Mouse (Mus musculus) embryonic fibroblast, embryonic 13.5 days (primary cell): ENCODE measurements around the gene F12. TPM values are rescaled to one million over a fixed set of nuclear protein-coding genes. Genes with fewer than 3 reads are reported as not detected.
A peak's percentile ranks its signal among the peaks of the same experiment; 100 is the strongest.

ENCODE experiments used
- H3K27ac ChIP-seq: 2 replicates; pipeline ENCODE4 v1.5.1; 2012; ENCODE audit warnings: low read length, control low read depth, inconsistent platforms; ENCODE audit not compliant: insufficient read depth
- H3K4me1 ChIP-seq: 2 replicates; pipeline ENCODE4 v1.6.1; 2011; ENCODE audit warnings: low read length; ENCODE audit not compliant: control insufficient read depth, insufficient read depth
- H3K4me3 ChIP-seq: 2 replicates; pipeline ENCODE4 v1.5.1; 2011; ENCODE audit warnings: mild to moderate bottlenecking, control low read depth, low read length; ENCODE audit not compliant: insufficient read depth
- CTCF ChIP-seq: IDR thresholded peaks from 2 replicates; pipeline ENCODE4 v1.5.1; 2011; ENCODE audit warnings: mild to moderate bottlenecking, control low read depth, low read length, moderate library complexity, borderline replicate concordance; ENCODE audit not compliant: insufficient read depth
- POLR2A ChIP-seq: IDR thresholded peaks from 2 replicates; pipeline ENCODE4 v1.6.1; 2011; ENCODE audit warnings: low read depth, mild to moderate bottlenecking, control low read depth, low read length, moderate library complexity
- polyA plus RNA-seq: library from polyadenylated mRNA; stranded (reverse); fragments of >200 nt; gene quantifications from 2 replicates; pipeline ENCODE4 v1.2.4, GENCODE M21; 2011; ENCODE audit warnings: low read depth; ENCODE audit not compliant: missing spikeins, insufficient read length

F12 gene
- polyA plus RNA-seq, 1 experiment, result not detected

DNA sequence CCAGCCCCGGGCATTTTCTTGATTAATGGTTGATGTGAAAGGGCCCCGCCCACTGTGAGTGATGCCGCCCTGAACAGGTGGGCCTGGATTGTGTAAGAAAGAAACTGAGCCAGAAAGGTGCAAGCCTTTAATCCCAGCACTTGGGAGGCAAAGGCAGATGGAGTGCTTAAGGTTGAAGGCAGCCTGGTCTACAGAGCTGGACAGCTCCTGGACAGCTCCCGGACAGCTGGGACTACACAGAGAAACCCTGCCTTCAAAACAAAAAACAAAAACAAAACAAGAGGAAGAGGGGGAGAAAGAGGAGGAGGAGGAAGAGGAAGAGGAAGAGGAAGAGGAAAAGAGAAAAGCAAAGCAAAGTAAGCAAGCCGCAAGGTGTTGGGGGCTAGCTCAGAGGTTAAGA lies 7.5 kb downstream of the F12 start:
- Histone ChIP-seq H3K27ac (no peak overlapping the region), H3K4me1 (no peaks in the 10 kb centered on the region), H3K4me3 (no peak overlapping the region)
- TF ChIP-seq POLR2A, result no peak
- TF ChIP-seq CTCF, result no peak

- Histone ChIP-seq H3K4me3 (no peak overlapping the region), H3K4me1 (no peaks in the 10 kb centered on the region), H3K27ac (no peak overlapping the region)
- TF ChIP-seq POLR2A (no peak), CTCF (peak; percentile 54)
These were observed 8.6 kb downstream of the F12 start for GRCm38 (mm10) chr13:55418004-55418403.

DNA sequence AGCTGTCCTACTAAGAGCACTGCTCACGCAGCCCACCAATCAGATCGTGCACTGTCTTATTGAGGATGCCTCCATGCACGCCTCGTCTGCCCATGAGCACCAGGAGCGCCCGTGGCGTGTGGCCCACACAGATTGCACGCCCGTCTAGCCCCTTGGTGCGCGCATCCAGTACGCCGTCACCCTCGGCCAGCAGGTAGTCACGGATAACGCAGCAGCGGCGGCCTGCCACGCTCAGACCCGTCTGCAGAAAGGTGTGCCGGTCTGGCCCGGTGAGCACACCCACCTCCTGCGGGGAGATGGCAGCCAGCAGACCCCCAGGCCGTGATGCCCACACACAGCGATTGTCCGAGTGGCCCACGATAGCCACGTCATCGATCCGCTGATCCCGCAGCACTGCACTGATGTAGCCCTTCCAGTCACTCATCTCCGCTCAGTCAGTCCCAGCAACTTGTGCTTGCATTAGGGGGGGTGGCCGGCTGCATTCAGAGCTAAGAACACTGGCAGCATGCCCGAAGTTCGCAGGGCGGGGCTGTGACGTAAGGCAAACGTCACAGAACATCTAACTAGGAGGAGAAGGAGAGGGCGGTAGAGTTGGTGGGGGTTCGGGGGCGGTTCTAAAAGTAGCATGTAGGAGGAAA lies 11.7 kb downstream of the F12 start, which contains the start of gene Pfn3:
TSS of gene Pfn3 (minus strand) at position 490 of the 638 bp plus-strand sequence.
- TF ChIP-seq POLR2A (no peak), CTCF (no peak)
- Histone ChIP-seq H3K4me1 (no peaks in the 10 kb centered on the region), H3K27ac (no peak within 1 kb of the TSS), H3K4me3 (no peak within 1 kb of the TSS)

GRCm38 (mm10) chr13:55413333-55413732 lies 13.3 kb downstream of the F12 start:
- TF ChIP-seq POLR2A (no peak), CTCF (no peak)
- no peaks in the 10 kb centered on the region for H3K4me1 ChIP-seq
- H3K4me3 ChIP-seq, result no peak overlapping the region
- H3K27ac ChIP-seq, result no peak overlapping the region

DNA sequence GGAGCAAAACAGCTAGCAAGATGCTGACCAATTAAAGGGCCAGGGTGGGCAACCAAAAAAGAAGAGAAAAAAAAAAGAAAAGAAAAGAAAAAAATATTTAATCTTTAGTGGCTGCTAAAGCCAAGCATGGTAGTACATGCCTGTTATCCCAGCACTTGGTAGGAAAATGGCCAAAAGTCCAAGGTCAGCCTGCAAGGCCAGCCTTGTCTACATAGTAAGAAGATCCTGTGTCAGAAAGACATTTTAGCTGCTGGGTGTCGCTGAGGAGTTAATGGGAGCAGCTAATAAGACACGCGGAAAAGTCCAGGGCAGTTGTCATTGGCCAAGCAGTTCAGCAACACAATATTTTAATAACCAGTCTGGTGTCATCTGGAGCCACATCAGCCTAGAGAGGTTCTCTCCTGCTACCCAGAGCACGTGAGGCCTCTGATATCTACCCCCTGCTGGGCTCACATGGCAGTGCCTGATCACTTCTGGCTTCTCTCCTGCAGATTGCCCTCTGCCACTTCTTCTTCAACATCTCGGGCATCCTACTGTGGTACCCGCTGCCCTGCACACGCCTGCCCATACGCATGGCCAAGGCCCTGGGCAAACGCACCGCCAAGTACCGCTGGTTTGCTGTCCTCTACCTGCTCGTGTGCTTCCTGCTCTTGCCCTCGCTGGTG lies 13.8 kb downstream of the F12 start:
- Histone ChIP-seq H3K27ac (no peak overlapping the region), H3K4me3 (no peak overlapping the region), H3K4me1 (no peaks in the 10 kb centered on the region)
- no peak for TF ChIP-seq CTCF
- TF ChIP-seq POLR2A, result no peak

DNA sequence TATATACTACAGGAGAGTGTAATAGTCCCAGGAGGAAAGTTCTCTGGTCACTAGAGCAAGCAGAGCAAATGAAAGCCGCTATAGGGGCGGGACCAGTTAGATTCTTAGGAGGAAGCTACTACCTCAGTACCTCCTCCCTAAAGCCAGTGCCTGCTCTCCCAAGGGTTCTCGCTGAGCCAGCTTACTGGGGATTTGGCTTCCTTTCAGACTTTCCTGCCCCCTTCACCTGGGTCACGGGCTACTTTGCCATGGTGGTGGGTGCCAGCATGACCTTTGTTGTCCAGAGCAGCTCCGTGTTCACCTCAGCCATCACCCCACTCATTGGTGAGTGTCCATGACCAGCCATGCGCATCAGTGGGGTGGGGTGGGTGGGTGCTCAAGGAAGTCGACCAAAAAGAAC lies 14.8 kb downstream of the F12 start:
- no peak overlapping the region for H3K4me3 ChIP-seq
- no peak overlapping the region for H3K27ac ChIP-seq
- no peaks in the 10 kb centered on the region for H3K4me1 ChIP-seq
- TF ChIP-seq POLR2A (no peak), CTCF (no peak)

DNA sequence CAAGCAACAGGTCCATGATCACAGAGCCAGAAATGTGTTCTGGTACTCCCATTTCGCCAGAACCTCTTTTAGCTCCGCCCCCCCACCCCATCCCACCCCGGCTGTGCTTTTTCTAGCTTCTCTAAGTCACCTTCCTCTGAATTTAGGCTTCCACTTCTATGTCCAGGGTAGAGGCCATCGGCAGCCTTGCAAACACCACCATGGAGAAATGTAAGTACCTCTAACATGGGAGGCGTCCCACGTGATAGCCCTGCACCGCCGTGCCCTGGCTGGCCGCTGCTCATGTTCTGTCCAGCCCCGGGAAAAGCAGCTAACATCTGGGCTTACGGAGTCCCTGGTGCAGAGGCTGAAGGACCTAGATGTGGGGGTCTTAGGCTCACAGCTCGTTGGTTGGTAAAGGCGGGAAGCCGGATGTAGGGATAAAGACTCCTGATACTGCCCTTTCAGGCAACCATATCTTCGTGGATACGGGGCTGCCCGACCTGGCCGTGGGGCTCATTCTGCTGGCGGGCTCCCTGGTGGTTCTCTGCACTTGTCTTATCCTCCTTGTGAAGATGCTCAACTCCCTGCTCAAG lies 18.0 kb downstream of the F12 start:
- H3K4me1 ChIP-seq, result no peaks in the 10 kb centered on the region
- H3K4me3 ChIP-seq, result no peak overlapping the region
- TF ChIP-seq POLR2A, result no peak
- TF ChIP-seq CTCF, result no peak
- H3K27ac ChIP-seq, result no peak overlapping the region

DNA sequence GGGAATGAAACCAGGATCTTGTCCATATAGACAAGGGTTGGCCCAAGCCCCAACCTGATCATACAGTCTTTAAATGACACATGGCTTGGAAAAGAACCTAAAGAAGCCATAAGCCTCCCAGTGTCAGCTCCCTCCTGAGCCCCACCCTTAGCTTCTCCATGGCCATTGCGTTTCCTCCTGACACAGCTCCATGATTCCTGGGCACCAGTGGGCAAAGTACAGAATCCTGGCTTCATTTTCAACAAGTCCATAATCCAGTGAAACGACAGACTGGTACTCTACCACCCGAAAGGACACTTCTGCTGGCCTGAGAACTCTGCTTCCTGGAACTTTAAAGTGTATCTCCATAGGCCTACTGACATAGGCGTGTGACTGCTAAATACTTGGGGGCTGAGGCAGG lies 19.3 kb downstream of the F12 start:
- Histone ChIP-seq H3K4me1 (no peaks in the 10 kb centered on the region), H3K4me3 (no peak overlapping the region), H3K27ac (no peak overlapping the region)
- no peak for TF ChIP-seq CTCF
- no peak for TF ChIP-seq POLR2A

DNA sequence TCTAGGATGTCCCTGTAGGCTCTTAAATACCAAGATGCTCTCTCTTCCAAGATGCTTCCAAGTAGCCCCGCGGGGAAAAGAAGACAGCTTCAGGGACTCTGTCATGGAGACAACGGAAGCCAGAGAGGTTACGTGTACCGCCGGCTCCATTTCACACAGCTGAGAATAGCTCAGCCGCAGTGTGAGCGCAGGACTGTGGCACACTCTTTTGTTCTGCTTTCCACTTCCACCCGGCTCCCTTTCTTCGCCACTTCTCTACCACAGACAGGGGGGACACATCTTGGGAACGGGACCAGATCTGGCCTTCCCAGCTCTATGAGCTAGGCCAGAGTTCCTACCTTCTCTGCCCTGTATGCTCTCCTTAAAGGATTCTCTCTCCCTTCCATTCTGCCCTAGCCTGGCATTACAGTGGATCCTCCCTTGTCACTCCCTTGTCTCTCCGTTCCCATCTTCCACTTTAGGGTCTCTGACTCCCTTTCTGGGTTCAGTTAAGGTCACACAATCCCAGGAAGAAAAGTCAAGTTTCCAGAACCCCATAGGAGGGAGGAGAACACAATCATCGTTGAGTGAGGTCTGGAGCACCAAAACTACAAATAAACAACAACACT lies 20.7 kb downstream of the F12 start:
- no peak overlapping the region for H3K4me3 ChIP-seq
- no peak overlapping the region for H3K27ac ChIP-seq
- TF ChIP-seq POLR2A, result no peak
- TF ChIP-seq CTCF, result no peak
- no peaks in the 10 kb centered on the region for H3K4me1 ChIP-seq
